Mouse (Mus musculus) activated CD4-positive, CD25-positive, alpha-beta regulatory T cell, adult 4 months (primary cell): ENCODE results near the gene Ptprn2. TPM values are rescaled to one million over a fixed set of nuclear protein-coding genes. Genes with fewer than 3 reads are reported as not detected.

ENCODE experiments used
- ATAC-seq: one replicate; pipeline ENCODE4 v1.8.0; 2017
- polyA plus RNA-seq, 2 experiments: library from polyadenylated mRNA; unstranded; fragments of 100-300 nt; shearing (Covaris generic); gene quantifications; one replicate each; pipeline ENCODE4 v1.2.1; 2017

The Ptprn2 gene
- polyA plus RNA-seq, 2 experiments from 2014 or later: not detected

DNA sequence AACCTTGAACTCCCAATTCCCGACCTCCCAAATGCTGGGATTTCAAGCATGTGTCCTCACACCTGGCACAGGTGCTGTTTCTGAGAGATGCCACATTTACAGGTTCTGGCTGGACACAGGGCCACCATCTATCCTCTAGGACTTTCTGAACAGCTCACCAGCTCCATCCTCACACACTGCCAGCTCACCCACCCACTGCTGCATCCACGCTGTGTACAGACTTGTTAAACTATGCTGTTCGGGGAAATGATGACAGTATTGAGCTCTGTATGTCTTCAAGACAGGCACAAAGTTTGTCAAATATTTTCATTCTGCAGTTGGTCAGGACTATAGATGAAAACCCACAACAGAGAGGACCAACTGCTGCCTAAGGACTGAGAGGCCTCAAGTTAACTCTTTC, 751.5 kb downstream of the Ptprn2 start:
- no peak for ATAC-seq

DNA sequence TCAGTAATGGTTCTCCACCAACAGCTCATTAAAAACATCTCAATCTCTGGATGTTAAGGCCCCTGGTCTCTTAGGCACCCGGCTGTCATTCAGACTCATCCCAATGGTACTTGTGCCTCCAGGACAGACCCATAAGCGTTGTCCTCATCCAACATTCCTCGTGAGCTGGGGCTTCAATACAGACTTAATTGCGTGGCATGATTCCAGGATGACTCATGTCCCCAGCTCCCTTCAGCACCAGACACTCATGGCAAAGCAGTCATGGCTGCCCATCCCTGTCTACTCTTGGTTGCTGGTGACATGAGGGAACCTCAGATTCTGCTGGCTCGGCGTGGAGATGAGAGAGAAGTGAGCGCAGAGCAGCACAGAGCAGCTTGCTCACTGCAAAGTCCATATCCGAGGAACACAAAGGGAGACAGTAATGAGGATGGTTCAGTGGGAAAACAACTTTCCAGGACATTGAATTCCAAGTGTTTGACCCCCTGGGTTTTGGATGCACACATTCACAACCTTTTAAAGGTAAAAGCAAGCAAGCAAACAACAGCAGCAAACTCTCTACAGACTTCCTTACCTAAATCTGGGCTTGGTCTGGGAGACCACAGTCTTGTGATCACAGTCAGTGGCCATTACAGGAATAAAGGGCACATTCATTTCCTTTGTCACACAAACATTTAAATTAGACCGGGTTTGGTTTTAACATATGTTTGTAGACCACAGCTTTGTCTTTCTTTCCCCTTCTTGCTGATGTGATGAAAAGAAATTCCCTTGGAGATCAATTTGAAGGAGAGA, 754.6 kb downstream of the Ptprn2 start:
- ATAC-seq: no peak

DNA sequence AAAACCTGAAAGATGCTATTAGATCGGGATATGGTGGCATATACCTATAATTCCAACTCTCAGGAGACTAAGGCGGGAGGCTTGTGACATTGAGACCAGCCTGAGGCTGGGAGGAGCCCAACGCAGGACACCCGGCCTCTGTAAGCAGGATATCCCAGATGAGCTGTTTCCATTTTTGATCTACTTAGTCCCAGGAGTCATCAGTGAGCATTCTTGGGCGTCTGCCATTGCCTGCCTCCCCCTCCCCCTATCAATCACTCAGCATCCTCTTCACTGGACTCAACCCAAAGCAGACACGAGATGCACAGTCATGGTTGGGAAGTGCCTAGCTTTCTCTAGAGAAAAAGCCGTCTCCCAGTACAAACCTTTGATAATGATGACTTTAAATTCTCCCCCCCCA, 756.7 kb downstream of the Ptprn2 start:
- ATAC-seq: no peak

DNA sequence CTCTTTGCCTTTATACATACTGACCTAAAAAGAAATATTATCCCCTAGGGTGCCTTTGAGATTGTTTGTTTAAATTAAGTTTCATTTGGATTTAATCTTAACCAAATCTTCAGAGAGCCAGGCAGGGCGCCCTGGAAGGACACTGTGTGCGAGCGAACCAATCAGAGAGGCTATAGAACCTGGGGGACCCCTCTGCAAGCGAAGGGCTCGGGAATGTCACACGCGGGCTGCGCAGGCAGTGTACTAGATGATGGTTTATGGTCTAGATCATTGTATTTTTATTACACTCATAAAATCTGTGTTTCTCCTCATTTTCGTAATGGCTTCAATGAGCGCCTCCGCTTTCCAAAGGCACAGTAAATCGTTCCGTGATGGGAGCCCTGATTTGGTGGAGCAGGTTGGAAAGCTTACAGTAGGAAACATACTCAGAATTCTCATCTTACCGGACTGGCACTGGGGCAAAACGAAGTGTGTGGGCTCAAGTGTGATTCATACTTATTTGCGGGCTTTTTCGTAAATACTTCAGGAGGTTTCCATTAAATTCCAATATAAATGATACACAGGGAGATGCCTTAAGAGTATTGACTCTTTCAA, 760.5 kb downstream of the Ptprn2 start:
- ATAC-seq: no peak

DNA sequence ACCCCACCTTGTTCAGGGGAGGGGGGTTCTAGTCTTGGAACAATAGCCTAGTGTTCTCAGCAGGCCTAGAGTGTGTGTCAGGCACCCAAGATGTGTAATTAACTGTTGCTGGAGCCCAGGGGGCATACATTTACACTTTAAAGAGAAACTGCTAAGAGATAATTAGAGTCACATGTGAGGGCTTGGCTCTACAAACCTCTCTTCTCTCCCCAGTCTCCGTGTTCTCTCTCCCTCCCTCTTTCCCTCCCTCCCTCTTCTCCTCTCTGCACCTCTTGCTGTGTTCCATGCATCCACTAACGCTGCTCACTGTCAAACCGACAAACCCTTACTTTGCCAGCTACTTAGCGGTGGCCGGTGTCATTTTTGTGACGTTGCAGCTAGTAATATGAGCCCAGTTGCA, 764.9 kb downstream of the Ptprn2 start:
- ATAC-seq: no peak

DNA sequence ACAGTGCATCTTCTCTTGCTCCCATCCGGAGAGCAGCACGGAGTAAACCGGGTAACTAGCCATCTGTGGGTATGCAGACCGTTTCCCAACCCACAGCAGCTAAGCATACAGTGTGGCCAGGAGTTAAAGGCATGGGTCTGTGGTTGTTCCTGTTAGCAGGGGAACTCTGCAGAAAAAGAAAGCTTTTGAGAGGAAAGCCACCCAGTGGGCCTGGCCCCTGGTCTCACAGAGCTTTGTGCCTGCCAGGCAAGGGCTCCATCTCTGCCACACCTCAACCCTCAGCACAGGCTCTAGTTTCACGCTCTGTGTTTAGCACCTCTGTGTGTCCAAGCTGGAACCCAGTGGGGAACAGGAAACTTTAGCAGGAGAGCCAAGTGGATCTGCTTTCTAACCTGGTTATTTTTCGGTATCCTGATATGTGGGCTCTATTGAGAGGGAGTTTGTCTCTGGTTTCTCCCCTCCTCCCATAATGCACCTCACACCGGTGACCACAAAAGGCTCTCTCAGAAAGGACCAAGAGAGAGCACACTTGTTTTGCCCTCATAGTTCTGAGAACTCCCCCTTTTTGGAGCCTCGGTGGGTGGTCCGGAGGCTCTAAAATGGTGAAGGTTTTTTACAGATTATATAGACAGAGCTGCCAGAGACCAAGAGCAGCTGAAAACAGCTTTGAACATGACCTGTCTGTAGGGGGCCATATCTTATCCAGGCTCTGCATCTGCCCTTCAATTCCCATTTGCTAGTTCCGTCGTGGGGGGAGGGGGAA, 766.3 kb downstream of the Ptprn2 start:
- ATAC-seq: no peak

DNA sequence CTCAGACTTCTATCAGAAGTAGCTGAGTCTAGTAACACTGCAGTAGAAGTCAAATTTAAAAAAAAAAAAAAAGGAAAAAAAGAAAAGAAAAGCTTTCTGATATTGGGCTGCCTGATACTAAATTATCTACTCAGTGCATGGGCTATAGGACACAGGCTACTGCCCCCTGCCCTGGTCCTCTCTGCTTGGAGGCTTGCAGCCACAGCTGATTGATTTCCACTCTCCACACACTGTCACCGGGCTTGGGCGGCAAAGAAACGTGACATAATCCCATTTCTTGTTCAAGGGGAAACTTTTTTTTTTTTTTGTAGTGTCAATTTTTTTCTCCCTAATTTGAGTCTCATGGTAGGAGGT, 766.9 kb downstream of the Ptprn2 start:
- ATAC-seq: no peak

DNA sequence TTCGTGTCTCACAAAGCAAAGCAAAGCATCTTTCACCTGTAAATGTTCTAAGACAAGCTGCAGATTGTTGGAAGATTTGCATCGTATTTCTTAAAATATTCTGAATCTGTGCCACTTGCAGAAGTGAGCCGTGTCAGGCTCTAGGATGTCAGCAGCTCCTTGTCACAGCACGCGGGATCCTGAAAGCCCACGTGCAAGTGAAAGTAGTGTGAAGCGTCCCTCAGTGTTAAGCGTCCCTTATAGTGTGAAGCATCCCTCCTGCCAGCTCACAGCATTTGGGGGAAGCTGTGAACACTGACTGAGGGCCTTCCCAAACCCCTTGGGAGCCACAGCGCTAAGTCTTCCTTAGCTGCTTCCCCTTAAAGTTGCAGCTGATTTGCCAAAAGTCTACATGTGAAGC, 768.8 kb downstream of the Ptprn2 start:
- no peak for ATAC-seq

DNA sequence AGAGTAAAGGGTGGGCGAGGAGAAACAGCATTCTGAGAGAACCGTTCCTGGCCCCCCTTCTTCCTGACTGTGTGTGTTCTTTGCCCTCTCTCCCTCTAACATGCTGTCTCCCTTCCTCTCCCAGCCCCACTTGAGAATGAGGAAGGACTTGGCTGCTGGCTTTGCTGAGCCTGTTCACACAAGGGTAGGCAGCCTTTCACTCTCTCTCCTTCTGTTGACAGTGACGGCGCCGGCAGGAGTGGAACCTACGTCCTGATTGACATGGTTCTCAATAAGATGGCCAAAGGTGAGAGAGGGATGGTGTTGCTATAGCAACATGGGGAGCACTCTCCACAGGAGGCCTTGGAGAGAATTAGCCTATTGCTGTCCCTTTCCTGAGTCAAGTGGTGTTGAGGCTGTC, 769.8 kb downstream of the Ptprn2 start:
- no peak for ATAC-seq

DNA sequence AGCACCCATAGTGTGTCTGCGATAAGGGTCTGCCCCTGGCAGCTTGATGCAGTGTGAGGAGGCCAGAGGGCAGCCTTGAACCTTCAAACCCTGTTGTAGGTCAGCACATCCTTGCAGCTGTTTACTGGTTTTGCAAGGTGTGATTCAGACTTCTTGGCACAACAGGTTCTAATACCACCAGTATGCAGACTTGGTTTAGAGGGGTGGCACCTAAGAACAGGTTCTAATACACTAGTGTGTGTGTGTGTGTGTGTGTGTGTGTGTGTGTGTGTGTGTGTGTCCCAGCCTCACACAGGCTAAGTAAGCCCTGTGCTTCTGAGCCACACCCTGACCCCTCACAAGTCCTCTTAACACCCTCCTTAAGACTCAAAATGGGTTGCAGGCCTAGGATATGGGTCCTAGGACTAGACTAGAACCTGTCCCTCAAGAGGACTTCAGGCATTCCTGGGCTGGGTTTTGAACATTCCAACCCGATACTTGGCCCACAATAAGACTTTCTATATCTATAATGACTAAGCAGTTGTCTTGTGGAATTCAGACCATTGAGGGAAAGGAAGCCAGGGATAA, 770.3 kb downstream of the Ptprn2 start:
- ATAC-seq: no peak

DNA sequence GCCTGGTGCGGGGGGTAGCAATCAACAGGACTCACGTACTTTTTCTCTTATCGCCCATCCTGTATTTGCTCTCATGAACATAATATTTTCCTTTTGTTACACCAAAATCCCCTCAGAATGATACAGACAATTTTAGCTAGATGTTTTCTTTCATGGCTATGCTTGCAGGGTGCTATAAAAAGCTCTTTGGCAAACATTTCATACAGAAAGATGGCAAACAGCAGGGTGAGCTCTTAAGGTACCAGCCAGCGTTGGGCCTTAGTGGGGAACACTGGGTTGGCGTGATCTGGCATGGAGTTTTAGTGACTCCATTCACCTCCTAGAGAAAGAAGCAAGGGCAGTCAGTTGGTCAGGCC, 771.3 kb downstream of the Ptprn2 start:
- ATAC-seq: no peak

DNA sequence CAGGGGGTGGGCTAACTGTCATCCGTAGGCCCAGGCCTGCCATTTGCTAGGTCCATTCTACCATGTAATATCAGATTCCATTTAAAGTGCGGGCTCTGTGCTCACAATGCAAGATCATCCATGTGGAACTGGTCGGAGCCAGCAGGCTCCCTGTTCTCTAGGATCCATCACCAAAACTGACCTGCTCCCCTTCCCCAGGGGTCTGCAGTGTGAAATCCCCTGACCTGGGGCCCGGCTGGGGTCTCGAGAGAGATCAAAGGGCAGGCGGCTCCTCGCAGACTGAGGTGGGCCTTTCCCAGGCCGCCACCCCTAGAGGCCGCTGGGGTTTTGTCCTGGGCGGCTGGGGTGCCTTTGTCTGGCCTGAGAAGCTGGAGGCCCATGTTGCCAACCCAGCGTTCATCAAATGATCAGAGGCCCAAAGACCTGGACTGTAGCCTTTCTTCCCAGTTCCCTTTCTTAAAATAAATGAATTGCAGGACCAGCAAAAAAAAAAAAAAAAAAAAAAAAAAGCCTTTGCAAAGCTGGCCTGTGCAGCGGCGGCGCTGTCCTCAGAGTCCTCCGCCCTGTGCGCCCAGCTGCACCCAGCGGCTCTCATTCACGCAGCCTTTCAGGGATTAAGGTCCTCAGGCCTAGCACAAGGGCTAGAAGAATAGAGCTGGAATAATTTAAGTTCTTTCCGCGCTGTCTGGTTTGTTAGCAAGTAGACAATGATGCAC, 771.8 kb downstream of the Ptprn2 start:
- no peak for ATAC-seq

DNA sequence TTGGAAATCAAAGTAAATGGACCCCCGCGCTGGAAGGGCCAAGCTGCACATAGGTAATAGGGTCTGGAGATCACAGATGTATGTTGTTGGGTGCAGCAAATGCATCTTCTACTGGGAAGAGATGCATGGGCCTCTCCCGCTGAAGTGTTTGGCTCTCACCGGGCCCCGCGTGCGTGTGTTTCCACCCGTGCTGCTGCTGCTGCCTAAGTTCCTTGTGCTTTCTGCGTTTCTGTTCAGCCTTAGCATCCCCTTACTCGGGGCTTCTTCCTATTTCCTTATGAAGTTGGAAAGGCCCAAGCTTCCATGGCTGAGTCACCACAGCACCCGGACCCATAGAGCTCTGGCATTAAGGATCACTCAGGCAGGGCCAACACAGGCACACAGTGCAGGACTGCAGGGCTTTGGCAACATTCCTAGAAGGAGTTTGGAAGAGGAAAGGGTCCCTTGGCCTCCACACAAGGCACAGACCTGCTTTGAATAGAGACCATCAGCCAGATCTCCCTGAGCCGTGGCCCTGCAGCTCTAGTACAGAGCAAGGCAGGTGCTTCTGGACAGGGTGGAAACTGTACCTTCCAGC, 772.5 kb downstream of the Ptprn2 start:
- ATAC-seq: no peak

DNA sequence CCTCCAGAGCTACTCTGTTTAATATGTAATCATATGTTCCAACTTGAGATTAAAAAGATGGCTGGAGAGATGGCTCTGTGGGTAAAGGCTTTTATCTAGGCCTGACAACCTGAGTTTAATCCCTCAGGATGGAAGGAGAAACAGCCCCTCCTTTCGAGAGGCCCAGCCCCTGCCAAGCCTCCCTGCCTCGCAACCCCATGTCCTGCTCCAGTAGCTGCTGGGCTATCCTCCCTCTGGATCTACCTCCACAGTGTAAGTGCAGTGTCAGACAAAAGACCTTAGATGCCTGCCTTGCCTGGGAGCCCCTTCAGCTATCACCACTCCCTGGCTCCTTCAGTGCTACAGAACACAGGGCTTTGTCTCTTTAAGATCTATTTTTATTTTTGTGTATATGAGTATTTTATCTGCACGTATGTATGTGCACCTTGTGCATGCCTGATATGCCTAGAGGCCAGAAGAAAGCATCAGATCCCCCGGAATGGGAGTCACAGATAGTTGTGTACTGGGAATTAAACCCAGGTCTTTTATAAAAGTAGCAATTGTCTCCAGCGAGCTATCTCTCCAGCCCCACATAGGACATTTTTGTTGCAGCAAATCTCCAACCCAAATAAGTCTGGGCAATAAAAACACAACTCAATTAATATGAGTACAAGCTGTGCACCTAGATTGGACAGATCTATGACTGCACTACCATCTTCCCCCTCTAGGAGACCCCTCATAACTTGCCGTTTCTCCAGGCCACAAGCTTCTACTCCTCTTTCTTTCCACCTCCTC, 775.1 kb downstream of the Ptprn2 start:
- ATAC-seq: no peak

DNA sequence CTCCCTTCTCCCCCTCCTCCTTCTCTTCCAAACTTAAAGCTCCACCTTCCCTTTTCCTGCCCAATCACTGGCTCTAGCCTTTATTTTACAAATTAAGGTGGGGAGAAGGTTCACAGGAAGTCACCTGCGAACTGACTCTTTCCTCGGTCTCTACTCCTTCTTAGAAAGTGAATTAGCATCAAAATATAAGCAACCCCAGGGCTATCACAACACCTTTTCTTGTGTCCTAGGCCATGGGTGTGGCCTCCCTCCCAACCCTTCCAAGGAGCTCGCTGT, 775.6 kb downstream of the Ptprn2 start:
- no peak for ATAC-seq

DNA sequence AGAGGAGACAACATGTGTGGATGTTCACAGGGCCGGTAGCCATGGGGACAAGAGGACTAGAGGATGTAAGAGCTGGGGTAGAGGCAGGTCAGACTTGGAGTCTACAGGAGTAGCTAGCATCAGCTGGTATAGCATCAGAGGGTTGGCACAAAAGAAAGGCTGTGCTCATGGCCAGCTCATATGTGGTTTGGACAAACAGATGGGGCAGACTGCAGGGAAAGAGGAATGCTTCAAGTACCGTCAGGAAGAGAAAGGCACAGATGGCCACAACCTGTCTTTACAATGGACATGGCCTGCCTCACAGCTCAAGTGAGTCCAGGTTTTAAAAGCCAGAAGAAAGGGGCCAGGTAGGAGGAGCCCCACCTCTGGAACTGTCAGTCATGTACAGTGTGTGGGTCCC, 776.5 kb downstream of the Ptprn2 start:
- ATAC-seq: no peak

DNA sequence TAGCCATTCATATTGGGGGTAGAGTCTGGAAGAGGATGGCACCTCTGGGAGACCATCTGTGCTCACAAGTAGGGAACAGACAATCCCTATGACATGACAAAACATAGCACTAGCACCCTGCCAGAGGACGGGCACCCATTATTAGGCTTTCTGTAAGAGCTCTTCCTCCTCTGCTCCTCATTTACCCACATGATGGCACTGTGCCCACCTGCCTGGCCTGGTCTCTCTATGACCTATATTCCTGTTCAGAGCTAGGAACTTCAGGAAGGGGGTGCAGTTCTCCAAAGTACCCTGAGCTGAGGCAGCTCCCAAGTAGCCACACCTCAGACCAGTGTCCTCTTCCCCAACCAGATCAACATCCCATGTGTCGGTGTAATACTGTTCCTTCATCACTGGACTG, 777.6 kb downstream of the Ptprn2 start:
- ATAC-seq: no peak

DNA sequence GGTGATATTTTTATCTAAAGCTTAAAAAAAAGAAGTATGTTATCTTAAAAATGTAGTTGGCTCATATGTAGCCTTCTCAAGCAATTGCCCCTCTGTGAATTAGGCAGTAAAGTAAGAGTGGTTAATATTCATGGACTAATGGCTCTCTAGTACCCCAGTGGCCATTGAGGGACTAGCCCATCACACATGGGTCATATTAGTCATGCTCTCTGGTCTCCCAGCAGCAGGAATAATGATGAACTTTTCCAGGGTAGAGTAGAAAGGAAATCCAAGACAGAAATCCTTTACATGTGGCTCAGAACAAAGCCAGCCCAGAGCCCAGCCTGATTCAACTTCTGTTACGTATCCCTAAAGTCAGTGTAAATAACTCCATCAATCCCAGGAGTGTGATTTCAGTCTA, 779.7 kb downstream of the Ptprn2 start:
- no peak for ATAC-seq

DNA sequence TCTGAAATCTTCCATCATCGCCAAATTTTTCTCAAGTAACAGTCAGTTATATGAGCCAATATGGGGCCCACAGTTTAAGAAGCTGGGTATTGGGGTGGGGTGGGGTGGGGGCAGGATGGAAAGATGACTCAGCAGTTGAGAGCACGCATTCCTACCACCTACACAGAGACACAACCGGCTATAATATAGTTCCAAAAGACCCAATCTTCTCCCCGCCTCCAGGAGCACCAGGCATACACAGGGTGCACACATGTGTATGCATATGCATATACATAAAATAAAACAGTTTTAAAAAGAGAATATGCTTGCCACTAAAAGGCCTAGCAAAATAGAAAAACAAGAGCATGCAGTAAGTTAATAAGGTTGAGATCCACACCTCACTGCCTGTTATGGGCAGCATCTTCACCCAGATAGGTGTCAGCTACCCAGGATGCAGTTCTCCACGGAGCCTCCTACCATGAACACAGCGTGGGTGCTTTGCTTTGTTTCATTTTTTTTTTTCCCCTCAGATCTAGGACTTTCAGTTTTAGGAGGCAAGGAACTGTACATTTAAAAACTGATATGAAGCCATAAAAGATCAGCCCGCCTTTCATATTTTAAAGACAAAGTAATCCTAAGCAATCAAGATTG, 783.1 kb downstream of the Ptprn2 start:
- no peak for ATAC-seq

DNA sequence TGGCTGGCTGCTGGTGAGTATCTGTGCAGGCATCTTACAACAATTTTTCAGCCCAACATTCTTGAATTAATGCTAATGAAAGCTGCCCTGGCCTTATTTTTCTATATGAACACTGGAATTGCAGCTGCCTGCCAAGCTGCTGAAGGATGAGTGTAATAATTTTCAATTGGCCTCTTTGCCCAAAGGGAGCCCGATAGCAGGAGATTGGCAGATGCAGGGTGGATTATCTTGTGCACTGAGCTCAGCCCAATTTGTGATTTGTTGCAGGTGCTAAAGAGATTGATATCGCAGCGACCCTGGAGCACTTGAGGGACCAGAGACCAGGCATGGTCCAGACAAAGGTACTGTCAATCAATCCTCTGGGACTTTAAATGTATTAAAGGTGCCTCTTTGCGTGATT, 783.8 kb downstream of the Ptprn2 start:
- no peak for ATAC-seq

DNA sequence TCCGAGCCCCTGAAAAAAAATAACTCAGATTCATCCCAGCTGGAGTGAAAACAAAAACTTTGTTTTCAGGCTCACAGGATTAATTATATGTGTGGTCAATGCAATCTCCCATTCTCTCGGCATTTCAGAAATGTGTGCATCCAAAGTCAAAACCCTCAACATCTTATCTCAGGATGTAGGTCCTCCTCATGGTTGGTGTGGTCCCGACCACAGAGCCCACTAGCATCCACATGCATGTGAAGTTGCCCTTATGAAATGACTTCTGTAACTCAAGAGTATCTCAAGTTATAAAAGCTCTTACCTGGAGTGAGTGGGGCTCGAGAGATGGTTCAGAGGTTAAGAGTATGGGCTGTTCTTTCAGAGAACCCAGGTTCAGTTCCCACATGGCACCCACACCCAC, 784.7 kb downstream of the Ptprn2 start:
- ATAC-seq: no peak

DNA sequence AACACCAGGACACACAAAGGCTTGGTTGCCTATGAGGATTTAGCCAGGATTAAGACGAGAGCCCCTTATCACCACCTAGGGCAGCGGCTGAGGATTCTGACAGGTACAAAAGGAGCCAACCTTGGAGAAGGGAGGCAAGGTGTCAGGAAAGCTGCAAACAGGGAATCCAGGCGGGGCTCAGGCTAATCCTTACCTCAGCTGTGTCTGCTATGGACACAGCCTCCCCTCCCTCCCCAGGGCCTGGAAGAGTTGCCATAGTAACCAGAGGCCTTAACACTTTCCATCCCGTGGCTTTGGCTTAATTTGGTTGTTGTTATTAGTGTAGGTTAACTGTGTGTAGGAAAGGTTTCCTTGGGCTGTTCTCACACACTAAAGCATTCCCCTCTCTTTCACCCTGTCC, 787.6 kb downstream of the Ptprn2 start:
- ATAC-seq: no peak
